Mouse (Mus musculus): ENCODE data around the gene Adm. TPM values are rescaled to one million over a fixed set of nuclear protein-coding genes. Genes with fewer than 3 reads are reported as not detected.

Adm gene
- polyA plus RNA-seq, 1 experiment, result 3.4 TPM

DNA sequence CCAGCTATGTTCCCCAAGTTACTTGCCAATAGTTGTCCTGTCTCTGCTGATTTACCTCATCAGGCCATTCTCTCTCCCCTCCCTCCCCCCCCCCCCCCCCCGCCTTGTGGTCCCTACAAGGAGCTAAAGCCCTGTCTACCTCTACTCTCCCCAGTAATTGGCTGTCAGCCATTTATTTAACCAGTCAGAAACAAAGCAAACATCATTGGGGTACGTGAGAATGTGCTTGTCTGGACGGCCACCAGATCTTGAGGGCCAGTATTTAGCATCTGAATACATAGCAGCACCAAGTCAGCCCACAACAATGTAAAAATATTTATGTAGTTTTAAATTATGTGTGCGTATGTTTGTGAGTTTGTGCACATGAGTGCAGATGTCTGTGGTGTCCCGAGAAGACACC lies 39.1 kb downstream of the Adm start:
- H3K27ac ChIP-seq (ENCODE audit: insufficient read depth, low read depth, low read length), result no peak overlapping the region
- no peak overlapping the region for H3K4me3 ChIP-seq (ENCODE audit: low read depth, low read length)
- TF ChIP-seq CTCF (IDR thresholded peaks at IDR 0.05; ENCODE audit: extremely low read depth, insufficient read length, insufficient replicate concordance, low read depth, low read length) (no peak), POLR2A (IDR thresholded peaks at IDR 0.05; ENCODE audit: low read depth, low read length) (no peak)
- no peaks in the 10 kb centered on the region for H3K36me3 ChIP-seq (ENCODE audit: control insufficient read depth, insufficient read depth, low read length)
- 34% methylated on average over 5 of the region's 5 CpGs for WGBS
- peaks cover 5% of the 10 kb centered on the region; the same call in 1 of the 2 replicates for H3K4me1 ChIP-seq (ENCODE audit: control insufficient read depth, insufficient read depth, insufficient read length, low read length)
- H3K27me3 ChIP-seq (ENCODE audit: control insufficient read depth, insufficient read depth, low read length), result no peaks in the 10 kb centered on the region

DNA sequence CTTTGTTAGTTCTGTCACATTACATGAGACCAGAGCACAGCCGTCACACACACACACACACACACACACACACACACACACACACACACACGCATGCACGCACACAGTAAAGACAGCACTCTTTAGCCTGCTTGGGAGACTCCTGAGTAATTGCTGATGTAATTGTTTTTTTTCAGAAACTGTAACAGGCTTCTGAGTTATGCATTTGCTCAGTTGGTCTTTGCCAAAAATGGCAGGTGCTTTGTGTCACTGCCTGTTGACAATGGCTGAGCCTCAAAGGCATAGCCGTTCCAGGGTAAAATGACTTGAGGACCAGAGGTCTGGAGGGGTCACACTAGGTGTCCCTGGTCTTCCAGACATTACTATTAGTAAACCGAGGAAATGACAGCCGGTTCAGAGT lies 40.8 kb downstream of the Adm start:
- 28% methylated on average over 6 of the region's 6 CpGs for WGBS
- peaks cover 5% of the 10 kb centered on the region; the same call in 1 of the 2 replicates for H3K4me1 ChIP-seq (ENCODE audit: control insufficient read depth, insufficient read depth, insufficient read length, low read length)
- no peaks in the 10 kb centered on the region for H3K27me3 ChIP-seq (ENCODE audit: control insufficient read depth, insufficient read depth, low read length)
- H3K4me3 ChIP-seq (ENCODE audit: low read depth, low read length), result no peak overlapping the region
- peak overlapping the region; percentile 53 for H3K27ac ChIP-seq (ENCODE audit: insufficient read depth, low read depth, low read length)
- TF ChIP-seq CTCF (IDR thresholded peaks at IDR 0.05; ENCODE audit: extremely low read depth, insufficient read length, insufficient replicate concordance, low read depth, low read length), result no peak
- TF ChIP-seq POLR2A (IDR thresholded peaks at IDR 0.05; ENCODE audit: low read depth, low read length), result no peak
- no peaks in the 10 kb centered on the region for H3K36me3 ChIP-seq (ENCODE audit: control insufficient read depth, insufficient read depth, low read length)

DNA sequence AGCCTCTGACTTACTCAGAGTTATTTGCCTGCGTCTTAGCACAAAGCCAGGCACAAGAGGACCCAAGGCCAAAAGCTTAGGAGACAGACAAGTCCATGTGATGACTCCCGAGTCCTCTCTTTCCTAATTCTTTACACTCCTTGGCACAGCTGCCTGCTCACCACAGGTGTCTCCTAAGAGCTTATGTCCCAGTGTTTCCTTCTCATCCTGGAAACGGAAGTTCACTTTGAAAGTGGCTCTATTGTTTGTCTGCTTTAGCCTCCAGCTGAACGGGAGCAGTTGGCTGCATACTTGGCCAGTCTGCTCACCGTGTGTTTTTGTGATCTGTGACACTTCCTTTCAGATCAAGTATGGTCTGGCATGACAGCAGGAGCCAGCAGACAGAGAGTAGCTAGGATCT lies 41.3 kb downstream of the Adm start:
- Histone ChIP-seq H3K27me3 (ENCODE audit: control insufficient read depth, insufficient read depth, low read length) (no peaks in the 10 kb centered on the region), H3K36me3 (ENCODE audit: control insufficient read depth, insufficient read depth, low read length) (no peaks in the 10 kb centered on the region), H3K27ac (ENCODE audit: insufficient read depth, low read depth, low read length) (peak overlapping the region; percentile 53), H3K4me3 (ENCODE audit: low read depth, low read length) (no peak overlapping the region), H3K4me1 (ENCODE audit: control insufficient read depth, insufficient read depth, insufficient read length, low read length) (peaks cover 5% of the 10 kb centered on the region; the same call in 1 of the 2 replicates)
- WGBS, result 15% methylated on average over 5 of the region's 5 CpGs
- TF ChIP-seq POLR2A (IDR thresholded peaks at IDR 0.05; ENCODE audit: low read depth, low read length) (no peak), CTCF (IDR thresholded peaks at IDR 0.05; ENCODE audit: extremely low read depth, insufficient read length, insufficient replicate concordance, low read depth, low read length) (no peak)

DNA sequence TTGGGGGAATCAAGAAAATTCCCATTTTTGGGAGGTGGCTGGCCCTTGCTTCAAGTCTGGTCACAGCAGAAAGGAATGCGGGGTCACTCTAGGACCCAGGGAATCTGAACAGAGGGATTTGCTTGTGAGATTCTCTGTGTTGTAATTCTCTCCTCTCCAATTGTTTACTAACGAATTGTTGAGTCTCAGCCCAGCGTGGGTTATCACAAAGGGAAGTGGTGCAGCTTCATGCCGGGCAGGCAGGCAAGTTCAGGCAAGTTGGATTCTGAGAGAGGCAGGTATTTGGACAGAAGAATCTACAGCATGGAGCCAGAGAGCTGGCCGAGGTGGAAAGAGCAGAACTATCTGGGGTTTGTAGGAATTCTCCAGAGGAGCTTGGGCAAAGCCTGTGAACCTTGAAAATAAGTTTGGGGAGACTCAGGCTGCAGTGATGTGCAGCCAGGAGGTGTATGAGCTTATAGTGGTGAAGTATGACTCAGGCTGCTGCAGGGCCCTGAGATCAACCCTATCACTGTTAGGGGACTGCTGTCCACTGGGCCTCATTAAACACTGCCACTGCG lies 43.7 kb downstream of the Adm start:
- Histone ChIP-seq H3K27me3 (ENCODE audit: control insufficient read depth, insufficient read depth, low read length) (no peaks in the 10 kb centered on the region), H3K4me1 (ENCODE audit: control insufficient read depth, insufficient read depth, insufficient read length, low read length) (peaks cover 5% of the 10 kb centered on the region; the same call in 1 of the 2 replicates), H3K36me3 (ENCODE audit: control insufficient read depth, insufficient read depth, low read length) (no peaks in the 10 kb centered on the region), H3K27ac (ENCODE audit: insufficient read depth, low read depth, low read length) (no peak overlapping the region), H3K4me3 (ENCODE audit: low read depth, low read length) (no peak overlapping the region)
- 62% methylated on average over 6 of the region's 6 CpGs for WGBS
- no peak for TF ChIP-seq CTCF (IDR thresholded peaks at IDR 0.05; ENCODE audit: extremely low read depth, insufficient read length, insufficient replicate concordance, low read depth, low read length)
- TF ChIP-seq POLR2A (IDR thresholded peaks at IDR 0.05; ENCODE audit: low read depth, low read length), result no peak

Other genes with a start within 250 kb of the Adm start
- gene Sbf2, start 12.7 kb upstream of the Adm start, polyA plus RNA-seq (2012; rRNA removed), result 5.4 and 13.7 TPM in 2 replicates
- gene Ampd3, start 140.5 kb downstream of the Adm start, polyA plus RNA-seq (2012; rRNA removed), result 5.2 and 6.9 TPM in 2 replicates
- gene Rnf141, start 216.8 kb downstream of the Adm start, polyA plus RNA-seq (2012; rRNA removed), result 7.6 and 21.2 TPM in 2 replicates
- 3.4 and 8.9 TPM in 2 replicates for gene Lyve1, start 235.6 kb downstream of the Adm start, polyA plus RNA-seq (2012; rRNA removed)